Mouse (Mus musculus): ENCODE data around the gene Aoah. TPM values are rescaled to one million over a fixed set of nuclear protein-coding genes. Genes with fewer than 3 reads are reported as not detected.

The Aoah gene
- total RNA-seq, 2 experiments from 2014 or later, result 0.31 to 0.64 TPM

GRCm38 (mm10) chr13:20904118-20904517, 110.2 kb downstream of the Aoah start:
- intact Hi-C loops (cut with DNase I), result no loop called here
- no peak for DNase-seq

DNA sequence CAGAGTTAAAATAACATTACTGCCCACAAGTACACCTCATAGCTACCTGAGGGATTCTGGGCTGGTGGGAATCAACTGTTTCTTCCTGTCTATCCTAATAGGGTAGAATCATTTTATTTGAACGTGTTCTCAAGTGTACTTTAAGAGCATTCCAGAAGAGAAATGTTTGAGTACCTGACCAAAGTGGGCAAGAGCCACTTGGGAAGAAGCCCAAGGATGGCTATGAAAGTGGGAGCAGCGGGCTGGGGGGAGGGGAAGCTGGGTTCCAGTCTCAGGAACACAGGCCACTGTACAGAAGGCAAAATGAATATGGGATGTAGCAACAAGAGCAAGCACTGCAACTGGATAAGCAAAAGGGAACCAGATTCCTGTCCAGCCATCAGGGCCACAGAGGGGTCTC, 111.3 kb downstream of the Aoah start:
- intact Hi-C loops (cut with DNase I), result no loop called here
- no peak for DNase-seq

DNA sequence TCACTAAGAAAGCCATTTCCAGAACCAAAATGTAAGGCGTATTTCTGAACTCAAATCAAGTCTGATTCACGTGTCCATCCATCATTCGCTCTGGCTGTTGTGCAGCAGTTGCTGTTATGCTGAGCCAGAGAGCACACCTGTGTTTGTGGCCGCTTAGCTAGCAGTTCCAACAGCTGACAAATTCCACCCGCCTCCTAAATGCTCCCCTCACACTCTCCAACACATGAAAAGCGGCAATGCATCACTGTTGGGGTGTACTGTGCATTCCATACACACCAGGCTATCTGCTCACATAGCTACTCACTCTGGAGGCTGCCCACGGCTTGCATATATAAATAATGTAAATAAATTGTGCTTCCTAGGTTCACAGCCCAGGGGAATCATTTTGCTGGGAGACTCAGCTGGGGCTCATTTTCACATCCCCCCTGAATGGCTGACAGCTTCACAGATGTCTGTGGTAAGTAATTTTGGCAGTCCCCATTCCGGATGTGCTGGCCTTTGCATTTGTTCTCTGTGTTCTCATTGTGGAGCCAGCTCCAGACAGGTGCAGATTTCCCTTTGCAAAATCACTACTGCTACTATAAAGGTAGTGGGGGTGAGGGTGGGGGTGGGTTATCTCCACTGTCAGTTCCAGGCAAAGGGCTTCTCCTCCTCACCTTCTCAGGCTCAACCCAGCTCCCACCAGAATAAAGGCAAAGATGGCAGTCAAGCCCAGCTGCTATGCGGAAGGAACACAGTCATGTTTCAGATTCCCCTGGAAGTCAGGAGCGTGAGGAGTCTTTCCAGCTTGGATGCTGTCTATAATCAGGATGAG, 123.0 kb downstream of the Aoah start:
- intact Hi-C loops (cut with DNase I), result no loop called here
- DNase-seq, result no peak

GRCm38 (mm10) chr13:20920401-20920800, 126.5 kb downstream of the Aoah start:
- no peak for DNase-seq
- intact Hi-C loops (cut with DNase I), result no loop called here

- DNase-seq, result no peak
Observed at GRCm38 (mm10) chr13:20936016-20936415, 142.1 kb downstream of the Aoah start.

DNA sequence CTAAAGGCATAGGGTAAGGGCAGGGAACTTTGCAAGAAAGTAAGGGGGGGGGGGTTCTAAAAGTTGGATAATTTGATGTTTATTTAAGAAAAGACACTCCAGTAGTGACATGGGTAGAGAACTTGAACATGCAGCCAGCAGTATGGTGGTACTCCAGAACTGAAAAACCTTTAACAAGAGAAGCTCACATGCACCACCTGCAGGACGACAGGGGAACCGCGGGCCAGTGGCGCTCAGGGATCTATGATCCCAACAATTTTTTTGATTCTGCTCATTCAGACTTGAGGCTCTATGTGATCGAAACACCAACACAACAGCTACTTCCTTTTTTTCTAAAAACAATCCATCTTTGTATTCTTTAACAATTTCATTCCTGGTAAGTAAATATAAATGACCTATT, 143.5 kb downstream of the Aoah start:
- intact Hi-C loops (cut with DNase I), result loop anchor here (2.0 kb wide), 1 partner anchor 627 kb away; no protein-coding TSS in a partner anchor

More at GRCm38 (mm10) chr13:20936016-20936415, 142.1 kb downstream of the Aoah start:
- intact Hi-C loops (cut with DNase I), result loop anchor here (2.0 kb wide), 1 partner anchor 625 kb away; no protein-coding TSS in a partner anchor

DNA sequence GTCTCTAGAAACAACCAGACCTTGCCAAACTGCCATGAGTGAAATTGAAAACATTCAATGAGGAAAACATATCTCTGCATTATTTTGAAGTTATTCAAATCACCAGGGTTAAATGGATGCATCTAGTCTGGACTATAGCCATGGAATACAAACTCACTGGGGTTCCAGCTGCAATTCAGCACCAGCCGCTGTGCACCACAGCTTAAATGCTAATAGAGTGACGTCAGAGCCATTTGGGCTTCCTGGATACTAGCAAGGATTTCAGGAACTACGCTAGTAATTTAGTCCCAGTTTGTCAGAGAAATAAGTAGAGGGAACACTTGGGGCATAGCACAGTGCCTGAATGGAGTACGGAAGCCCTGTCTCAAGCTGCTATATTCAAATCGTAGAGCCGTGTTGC, 145.2 kb downstream of the Aoah start:
- no peak for DNase-seq
- intact Hi-C loops (cut with DNase I), result no loop called here

More for the DNA sequence above, 143.5 kb downstream of the Aoah start:
- DNase-seq, result peak; percentile 34 to 49

DNA sequence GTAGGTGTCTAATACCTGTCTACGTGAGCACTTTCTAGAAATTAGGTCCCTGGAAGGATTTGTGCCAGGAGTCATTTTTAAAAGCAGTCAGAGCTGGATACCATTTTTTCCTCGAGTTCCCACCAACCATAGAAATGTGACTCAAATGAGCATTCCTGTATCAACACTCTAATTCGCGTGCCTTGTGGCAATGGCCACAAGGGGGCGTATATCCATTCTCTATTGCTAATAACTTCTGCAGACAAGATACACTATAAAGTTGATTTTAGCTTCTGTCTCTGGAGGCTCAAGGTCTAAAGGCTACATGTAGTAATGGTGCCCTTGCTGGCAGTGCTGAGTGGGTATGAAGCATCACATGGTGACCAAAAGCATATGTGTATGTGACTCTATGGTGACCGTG, 146.5 kb downstream of the Aoah start:
- intact Hi-C loops (cut with DNase I), result loop anchor here (10.0 kb wide), 1 partner anchor 214 kb away; no protein-coding TSS in a partner anchor
- peak in 1 of 2 experiments; percentile 4 for DNase-seq

DNA sequence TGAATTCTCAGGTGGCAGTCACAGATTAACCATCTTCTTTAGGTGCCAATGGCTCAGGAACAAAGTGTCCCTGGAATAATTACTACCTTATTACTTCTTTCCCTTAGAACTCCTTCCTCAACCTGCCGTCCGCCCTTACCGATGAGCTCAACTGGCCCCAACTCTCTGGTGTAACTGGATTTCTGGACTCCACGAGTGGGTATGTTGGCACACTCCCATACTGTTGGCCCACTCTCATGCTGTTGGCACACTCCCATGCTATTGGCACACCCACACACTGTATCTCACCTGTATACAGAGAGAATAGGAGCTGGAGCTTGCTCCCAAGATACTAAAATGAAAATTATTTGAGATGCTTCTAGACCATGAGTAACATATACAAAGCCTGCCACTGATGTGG, 147.8 kb downstream of the Aoah start:
- intact Hi-C loops (cut with DNase I), result loop anchor here (10.0 kb wide), 1 partner anchor 213 kb away; no protein-coding TSS in a partner anchor
- no peak for DNase-seq

DNA sequence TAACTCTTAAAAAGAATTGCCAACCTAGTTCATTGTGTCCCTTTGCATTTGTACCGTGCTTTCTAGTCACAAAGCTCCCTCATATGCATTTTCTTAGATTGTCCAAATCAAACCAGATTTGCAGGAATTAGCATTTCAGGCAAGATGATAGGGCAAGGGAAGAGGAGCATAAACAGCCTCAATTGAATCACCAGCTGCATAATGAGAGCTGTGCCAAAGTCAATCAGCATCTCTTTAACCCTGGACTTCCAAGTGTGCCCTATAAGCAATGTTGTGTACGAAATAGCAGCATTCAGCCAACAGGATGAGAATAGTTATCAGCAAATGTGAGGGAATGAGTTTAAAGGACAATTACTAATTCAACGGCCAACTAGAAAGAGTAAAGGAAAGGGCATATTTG, 169.2 kb downstream of the Aoah start:
- intact Hi-C loops (cut with DNase I), result no loop called here
- no peak for DNase-seq

DNA sequence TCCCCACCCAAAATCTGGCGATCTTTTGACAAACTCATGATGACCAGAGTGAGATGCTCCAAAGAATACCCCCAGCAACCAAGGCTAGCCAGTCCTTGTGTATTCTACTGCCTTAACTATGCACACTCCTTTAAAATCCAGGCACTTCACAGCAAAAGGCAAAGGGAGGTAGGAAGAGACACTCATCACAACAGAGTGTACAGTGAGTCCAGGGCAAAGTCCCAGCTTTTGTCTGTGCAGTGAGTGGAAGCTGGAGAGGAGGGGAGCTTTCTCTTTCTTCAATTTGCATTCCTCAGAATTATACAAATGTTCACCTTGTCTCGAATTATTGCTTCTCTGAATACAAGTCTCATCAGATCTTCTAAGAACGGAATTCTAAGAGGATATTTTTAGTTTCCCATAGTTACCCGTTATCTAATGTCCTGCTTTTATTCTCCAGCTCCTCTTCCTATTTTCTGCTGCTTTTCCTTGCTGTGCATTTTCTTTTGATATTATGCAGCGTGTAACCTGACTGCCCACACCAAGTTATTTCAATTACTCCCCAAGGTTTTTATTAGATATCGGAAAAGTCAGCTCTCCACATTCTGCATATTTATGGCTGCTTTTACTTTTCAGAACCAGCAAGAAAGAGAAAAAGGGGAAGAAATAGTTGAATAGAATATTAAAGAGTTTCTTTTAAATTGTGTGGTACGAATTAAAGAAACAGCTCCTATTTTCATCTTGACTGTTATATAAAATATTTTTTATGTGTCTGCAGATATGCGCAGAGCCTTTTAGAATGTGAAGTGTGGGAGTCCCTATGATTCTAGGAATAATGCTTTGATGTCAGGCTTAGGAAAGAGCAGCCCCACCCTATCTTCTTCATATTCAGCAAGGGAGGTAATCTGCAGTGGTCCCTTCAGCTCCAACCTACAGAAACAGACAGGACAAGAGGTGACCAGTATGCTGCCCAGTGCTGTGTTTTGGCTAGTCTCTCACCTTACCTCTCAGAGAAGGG, 187.6 kb downstream of the Aoah start:
- DNase-seq, result no peak
- intact Hi-C loops (cut with DNase I), result no loop called here

DNA sequence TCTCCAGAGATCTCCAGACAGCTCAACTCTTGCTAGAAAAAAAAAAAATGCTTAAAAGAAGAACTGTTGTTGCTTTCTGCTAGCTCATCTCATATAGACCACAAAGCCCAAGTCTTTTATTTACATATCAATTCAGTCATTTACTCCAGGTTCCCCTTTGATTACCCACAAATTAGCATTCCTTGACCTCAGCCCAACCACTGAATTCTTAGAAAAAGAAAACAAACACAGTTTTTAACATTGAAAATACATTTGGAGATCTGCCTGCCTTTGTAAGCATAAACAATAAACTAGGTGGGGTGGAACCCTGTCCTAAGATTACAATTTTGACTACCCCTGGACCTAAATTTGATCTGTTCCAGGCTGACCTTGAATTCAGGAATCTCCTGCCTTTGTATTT, 191.6 kb downstream of the Aoah start:
- DNase-seq, result no peak
- intact Hi-C loops (cut with DNase I), result no loop called here

GRCm38 (mm10) chr13:20985961-20986360, 192.0 kb downstream of the Aoah start:
- intact Hi-C loops (cut with DNase I), result no loop called here

DNA sequence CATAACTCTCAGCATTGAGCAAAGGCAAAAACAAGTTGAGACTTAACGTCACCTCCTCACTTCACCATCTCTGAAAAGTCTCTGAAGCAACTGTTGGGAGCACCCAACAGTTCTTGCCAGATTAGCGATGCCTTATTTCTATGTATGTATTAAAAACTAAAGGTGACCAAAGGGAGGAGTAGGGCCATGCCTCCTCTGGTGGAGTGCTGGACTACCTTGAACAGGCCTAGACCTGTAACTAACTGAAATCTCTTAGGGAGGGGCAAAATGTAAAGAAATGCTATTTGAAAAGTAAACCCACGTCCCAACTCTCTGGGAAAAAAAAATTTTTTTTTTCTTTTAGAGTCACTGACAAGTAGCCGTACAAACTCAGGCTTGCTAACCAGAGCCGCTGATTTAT, 211.3 kb downstream of the Aoah start:
- intact Hi-C loops (cut with DNase I), result no loop called here
- DNase-seq, result no peak

More at GRCm38 (mm10) chr13:20985961-20986360, 192.0 kb downstream of the Aoah start:
- DNase-seq, result no peak

GRCm38 (mm10) chr13:21005642-21006320, 211.9 kb downstream of the Aoah start:
- no peak for DNase-seq
- intact Hi-C loops (cut with DNase I), result no loop called here

GRCm38 (mm10) chr13:21006321-21006653, 212.4 kb downstream of the Aoah start:
- intact Hi-C loops (cut with DNase I), result no loop called here
- no peak for DNase-seq

DNA sequence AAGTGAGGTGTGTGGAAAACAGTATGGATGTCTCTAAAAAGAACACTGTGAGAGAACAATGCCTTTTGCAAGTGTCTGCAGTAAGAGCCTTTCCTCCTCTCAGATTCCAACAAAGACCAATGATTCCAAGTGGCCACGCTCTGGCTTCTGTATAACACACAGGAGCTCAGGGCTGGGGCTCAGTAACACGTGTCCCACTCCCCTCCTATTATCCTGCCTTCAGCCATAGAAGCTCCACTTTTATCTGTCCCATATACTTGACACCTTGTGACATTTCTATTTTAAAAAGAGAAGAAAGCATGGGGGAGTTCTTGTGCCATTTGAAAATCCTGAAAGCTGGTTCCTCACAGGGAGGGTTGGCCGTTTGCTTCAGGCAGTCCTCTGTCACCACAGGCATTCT, 219.7 kb downstream of the Aoah start:
- DNase-seq, result no peak
- intact Hi-C loops (cut with DNase I), result no loop called here

- no peak for DNase-seq
- intact Hi-C loops (cut with DNase I), result no loop called here
Observed at GRCm38 (mm10) chr13:21024831-21025230, 230.9 kb downstream of the Aoah start.

DNA sequence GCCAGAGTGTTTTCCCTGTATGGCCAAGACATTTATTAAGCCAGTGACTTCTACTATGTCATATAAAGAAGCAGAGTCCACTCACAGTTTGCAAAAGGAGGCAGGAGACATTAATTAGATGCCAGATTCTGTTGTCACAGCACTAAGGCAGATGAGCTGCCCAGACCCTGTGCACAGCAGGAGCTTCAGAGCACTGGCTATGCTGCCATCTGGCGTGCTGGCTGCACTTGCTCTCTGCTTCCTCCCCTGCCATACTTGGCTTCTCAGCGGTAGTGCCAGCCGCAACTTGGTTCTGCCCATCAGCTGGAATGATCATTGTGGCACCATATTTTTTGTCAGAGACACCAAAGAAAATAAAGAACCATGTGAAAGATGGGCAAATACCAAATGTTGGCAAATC, 239.3 kb downstream of the Aoah start:
- DNase-seq, result no peak
- intact Hi-C loops (cut with DNase I), result no loop called here

GRCm38 (mm10) chr13:21035011-21035410, 241.1 kb downstream of the Aoah start:
- DNase-seq, result no peak
- intact Hi-C loops (cut with DNase I), result no loop called here

- intact Hi-C loops (cut with DNase I), result no loop called here
- DNase-seq, result no peak
Observed at GRCm38 (mm10) chr13:21035981-21036380, 242.1 kb downstream of the Aoah start.
